Mouse (Mus musculus) kidney, embryonic 14.5 days (tissue): Measurements from ENCODE around the gene Usp28. TPM values are rescaled to one million over a fixed set of nuclear protein-coding genes. Genes with fewer than 3 reads are reported as not detected.
A peak's percentile ranks its signal among the peaks of the same experiment; 100 is the strongest.
"Not testable (repeated sequence)": the region's sequence is repeated elsewhere in the genome, so short reads cannot be mapped to it uniquely, and the experiment has no call there.

Experiments
- ATAC-seq: fragments of 200-750 bp; cut with Nextera tagmentation; 2 replicates; pipeline ENCODE4 v1.8.0; 2017; ENCODE audit warnings: moderate number of reproducible peaks, mild to moderate bottlenecking, moderate TSS enrichment, moderate library complexity; ENCODE audit not compliant: low FRiP score, low TSS enrichment
- H3K27ac ChIP-seq: fragments of 300-500 bp; sonication (generic); 2 replicates; pipeline ENCODE4 v1.5.1; 2014; ENCODE audit warnings: low read depth, mild to moderate bottlenecking, low read length, moderate library complexity, mixed read lengths
- H3K27me3 ChIP-seq: fragments of 300-500 bp; sonication (generic); 2 replicates; pipeline ENCODE4 v1.6.1; 2014; ENCODE audit warnings: mild to moderate bottlenecking, low read length; ENCODE audit not compliant: control insufficient read depth, insufficient read depth
- H3K36me3 ChIP-seq: fragments of 300-500 bp; sonication (generic); 2 replicates; pipeline ENCODE4 v1.6.1; 2014; ENCODE audit warnings: low read length, mixed read lengths; ENCODE audit not compliant: control insufficient read depth, insufficient read depth
- H3K4me1 ChIP-seq: fragments of 300-500 bp; sonication (generic); 2 replicates; pipeline ENCODE4 v1.6.1; 2014; ENCODE audit warnings: low read length, mixed read lengths; ENCODE audit not compliant: control insufficient read depth, insufficient read depth
- H3K4me2 ChIP-seq: fragments of 300-500 bp; sonication (generic); replicated peaks from 2 replicates; pipeline ENCODE4 v1.6.1; 2014; ENCODE audit warnings: low read depth, mild to moderate bottlenecking, low read length
- H3K4me3 ChIP-seq: fragments of 300-500 bp; sonication (generic); 2 replicates; pipeline ENCODE4 v1.5.1; 2014; ENCODE audit warnings: mild to moderate bottlenecking, low read length
- H3K9ac ChIP-seq: fragments of 300-500 bp; sonication (generic); 2 replicates; pipeline ENCODE4 v1.6.1; 2014; ENCODE audit warnings: low read depth, mild to moderate bottlenecking, low read length, moderate library complexity
- H3K9me3 ChIP-seq: fragments of 300-500 bp; sonication (generic); 2 replicates; pipeline ENCODE4 v1.6.1; 2016; ENCODE audit warnings: low read length; ENCODE audit not compliant: control insufficient read depth
- WGBS: fragments of 180-500 bp; shearing (Covaris S2); extraction: QIAGEN DNeasy Blood & Tissue Kit; methylation state at CpG from one replicate; pipeline ENCODE4 v1.1.7; 2014; 5-methylcytosine and 5-hydroxymethylcytosine counted together
- polyA plus RNA-seq: library from polyadenylated mRNA; unstranded; fragments of >200 nt; fragmentation: Nextera tagmentation; extraction: Ambion mirVana; gene quantifications from 2 replicates; pipeline ENCODE4 v1.2.1, GENCODE M21; 2014

The Usp28 gene
- polyA plus RNA-seq, 1 experiment from 2014 or later = 32.4 TPM

DNA sequence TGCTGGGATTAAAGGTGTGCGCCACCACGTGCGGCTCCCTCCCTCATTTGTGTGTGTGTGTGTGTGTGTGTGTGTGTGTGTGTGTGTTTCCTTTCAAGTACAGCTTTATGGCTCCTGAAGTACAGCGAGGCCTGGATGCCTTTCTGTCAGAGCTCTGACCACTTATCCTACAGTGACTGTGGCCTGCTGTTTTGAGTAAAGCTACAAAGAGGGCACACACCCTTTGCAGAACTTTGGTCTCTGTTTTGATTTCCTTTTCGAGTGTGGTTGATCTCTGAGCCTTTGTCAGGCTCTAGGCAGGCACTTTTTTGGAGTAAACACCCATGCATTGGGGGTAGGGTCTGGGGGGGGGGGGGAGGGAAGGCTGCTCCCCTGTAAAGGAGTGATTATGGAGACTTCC is 4.8 kb upstream of the Usp28 start:
- Histone ChIP-seq H3K4me1 (no peaks in the 10 kb centered on the region), H3K27me3 (no peaks in the 10 kb centered on the region), H3K9me3 (no peaks in the 10 kb centered on the region), H3K4me3 (no peak overlapping the region), H3K36me3 (no peaks in the 10 kb centered on the region), H3K4me2 (no peak overlapping the region), H3K27ac (no peak overlapping the region), H3K9ac (no peak overlapping the region)
- ATAC-seq = no peak
- 73% methylated on average over 5 of the region's 5 CpGs for WGBS

DNA sequence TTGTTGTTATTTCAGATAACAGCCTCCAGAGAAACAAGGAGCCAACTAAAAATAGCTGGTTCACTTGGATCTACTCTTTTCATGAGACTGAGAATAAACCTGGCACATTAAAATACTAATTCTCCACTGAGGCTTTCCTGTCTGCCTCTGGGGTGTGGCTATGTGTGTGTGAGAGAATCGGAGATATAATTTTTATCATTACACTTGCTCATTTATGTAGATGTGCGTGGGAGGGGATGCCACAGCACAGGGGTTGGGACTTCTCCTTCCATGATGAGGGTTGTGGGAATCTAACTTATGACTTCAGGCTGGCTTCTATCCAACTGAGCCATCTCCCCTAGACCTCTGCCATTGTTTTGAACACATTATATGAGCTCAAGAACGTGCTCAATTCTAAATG is 4.4 kb upstream of the Usp28 start:
- 76% methylated on average over 3 of the region's 3 CpGs for WGBS
- H3K27ac ChIP-seq = no peak overlapping the region
- H3K27me3 ChIP-seq = no peaks in the 10 kb centered on the region
- H3K36me3 ChIP-seq = no peaks in the 10 kb centered on the region
- H3K4me1 ChIP-seq = no peaks in the 10 kb centered on the region
- H3K9me3 ChIP-seq = no peaks in the 10 kb centered on the region
- H3K4me3 ChIP-seq = no peak overlapping the region
- H3K9ac ChIP-seq = no peak overlapping the region
- H3K4me2 ChIP-seq = no peak overlapping the region
- ATAC-seq = no peak

DNA sequence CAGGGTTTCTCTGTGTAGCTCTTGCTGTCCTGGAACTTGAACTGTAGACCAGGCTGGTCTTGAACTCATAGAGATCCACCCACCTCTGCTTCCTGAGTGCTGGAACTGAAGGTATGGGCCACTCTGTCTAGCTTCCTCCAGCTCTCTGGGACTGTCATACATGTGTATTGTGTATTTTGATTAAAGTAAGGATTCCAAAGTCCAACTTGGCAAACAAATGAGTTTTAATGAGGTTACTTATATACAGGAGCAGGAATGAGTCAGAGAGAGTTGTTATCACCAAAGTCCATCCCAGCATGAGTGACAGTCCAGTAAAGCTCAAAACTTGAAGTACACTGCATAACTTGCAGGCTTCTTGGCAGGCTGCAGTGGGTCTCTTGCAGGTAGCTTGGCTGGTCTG is 3.3 kb upstream of the Usp28 start:
- ATAC-seq = no peak
- Histone ChIP-seq H3K9ac (no peak overlapping the region), H3K27ac (no peak overlapping the region), H3K27me3 (no peaks in the 10 kb centered on the region), H3K4me2 (no peak overlapping the region), H3K4me1 (no peaks in the 10 kb centered on the region), H3K9me3 (no peaks in the 10 kb centered on the region), H3K36me3 (no peaks in the 10 kb centered on the region), H3K4me3 (no peak overlapping the region)

DNA sequence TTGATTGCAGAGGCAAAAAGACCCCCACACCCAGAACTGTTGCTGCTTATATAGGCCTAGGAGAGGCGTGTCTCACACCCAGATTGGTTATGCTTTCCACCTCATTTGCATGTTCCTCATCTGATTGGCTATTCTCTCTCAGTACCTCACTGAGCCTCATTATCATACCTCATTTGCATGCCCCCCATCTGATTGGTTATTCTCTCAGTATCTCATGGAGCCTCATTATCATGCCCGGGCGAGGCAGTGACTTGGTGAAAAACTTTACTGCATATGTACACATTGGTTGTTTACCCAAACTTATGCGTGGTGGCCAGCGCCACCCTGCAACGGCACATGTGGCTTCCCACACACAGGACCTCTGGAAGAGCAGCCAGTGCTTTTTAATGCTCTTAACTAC is 1.4 kb upstream of the Usp28 start:
- not testable (repeated sequence) for H3K9me3 ChIP-seq, H3K27ac ChIP-seq, H3K36me3 ChIP-seq, H3K9ac ChIP-seq, H3K27me3 ChIP-seq, H3K4me1 ChIP-seq, H3K4me2 ChIP-seq, ATAC-seq, H3K4me3 ChIP-seq
- 95% methylated on average over 6 of the region's 6 CpGs for whole genome bisulfite sequencing

DNA sequence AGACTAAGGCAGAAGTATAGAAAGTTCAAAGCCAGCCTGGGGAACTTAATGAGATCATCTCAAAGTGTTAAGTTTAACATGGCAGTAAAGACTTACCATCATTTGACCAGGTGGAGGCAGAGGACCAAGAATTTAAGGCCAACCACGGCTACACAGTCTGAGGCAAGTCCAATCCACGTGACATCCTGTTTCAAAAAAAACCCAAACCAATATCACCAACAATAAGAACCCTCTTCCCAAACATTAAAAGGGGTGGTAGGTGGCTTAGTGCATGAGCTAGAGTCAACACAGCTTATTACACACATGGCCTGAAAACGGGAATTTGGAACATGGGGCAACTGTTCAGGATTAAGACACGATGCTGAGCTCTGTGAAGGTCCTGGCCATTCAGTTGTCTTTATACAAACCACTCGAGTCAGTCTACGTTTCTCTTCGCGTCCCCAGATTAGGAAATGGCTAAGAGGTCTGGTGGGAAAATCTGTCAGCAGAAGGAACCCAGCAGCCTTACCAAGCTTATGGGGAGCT is 793 bp upstream of the Usp28 start:
- H3K36me3 ChIP-seq = no peaks in the 10 kb centered on the region
- H3K27me3 ChIP-seq = no peaks in the 10 kb centered on the region
- H3K9me3 ChIP-seq = no peaks in the 10 kb centered on the region
- 0 out of 2 replicates have a peak, but pooled peaks have one; percentile 1 for ATAC-seq
- WGBS = 30% methylated on average over 8 of the region's 8 CpGs
- peak overlapping the region; percentile 58 for H3K9ac ChIP-seq
- no peaks in the 10 kb centered on the region; the same call in 1 of the 2 replicates for H3K4me1 ChIP-seq
- peak overlapping the region; percentile 68 for H3K4me2 ChIP-seq
- peak overlapping the region; percentile 76 for H3K4me3 ChIP-seq
- H3K27ac ChIP-seq = peak overlapping the region; percentile 77; the same call in 1 of the 2 replicates

DNA sequence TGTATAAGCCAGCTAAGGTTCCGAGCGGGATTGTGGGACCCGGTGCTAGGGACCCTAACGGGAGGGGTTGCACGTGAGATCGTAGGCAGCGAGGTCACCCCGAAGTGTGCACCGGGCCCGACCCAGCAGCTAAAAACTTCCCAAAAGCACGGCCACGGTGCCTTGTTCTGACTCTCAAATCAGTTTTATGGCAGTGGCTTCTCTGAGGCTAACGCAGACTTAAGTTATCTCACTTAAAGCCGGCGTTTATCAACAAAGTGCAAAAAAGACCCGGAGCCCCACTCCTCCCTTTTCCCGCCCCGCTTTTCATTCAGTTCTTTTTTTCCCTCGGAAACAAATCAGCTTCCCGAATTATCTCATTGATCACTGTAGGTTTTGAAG is 523 bp downstream of the Usp28 start:
- H3K27me3 ChIP-seq = no peaks in the 10 kb centered on the region
- peak overlapping the region; percentile 76 for H3K4me3 ChIP-seq
- H3K9ac ChIP-seq = peak overlapping the region; percentile 78
- WGBS = under 1% methylated on average over 20 of the region's 20 CpGs
- no peaks in the 10 kb centered on the region; the same call in 1 of the 2 replicates for H3K4me1 ChIP-seq
- H3K36me3 ChIP-seq = no peaks in the 10 kb centered on the region
- no peaks in the 10 kb centered on the region for H3K9me3 ChIP-seq
- no peak for ATAC-seq
- peak overlapping the region; percentile 64 for H3K4me2 ChIP-seq
- peak overlapping the region; percentile 73; the same call in 1 of the 2 replicates for H3K27ac ChIP-seq

DNA sequence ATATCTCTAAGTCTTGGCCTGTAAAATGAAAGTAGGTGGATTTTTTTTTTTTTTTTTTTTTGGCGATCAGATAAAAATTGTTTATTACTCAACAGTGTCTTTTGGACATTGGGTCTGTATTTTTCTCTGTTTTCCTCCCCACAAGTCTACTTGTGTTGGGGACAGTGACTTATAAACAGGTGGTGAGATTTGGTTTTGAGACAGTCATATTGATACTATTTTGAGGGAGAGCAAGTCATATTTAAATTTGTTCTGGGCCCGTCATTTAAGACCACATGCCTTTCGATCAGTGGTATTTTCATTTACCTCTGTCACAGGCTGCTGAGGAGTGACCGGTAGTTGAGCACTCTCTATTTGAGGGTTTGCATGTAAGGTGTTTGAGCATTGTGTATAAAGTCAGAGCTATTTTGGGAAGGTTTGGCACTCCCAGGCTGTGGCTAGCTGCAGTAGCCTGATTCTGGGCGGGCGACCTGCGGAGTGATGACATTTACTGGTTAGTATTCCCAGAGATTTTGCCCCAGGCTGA is 1.5 kb downstream of the Usp28 start:
- no peaks in the 10 kb centered on the region for H3K9me3 ChIP-seq
- H3K9ac ChIP-seq = no peak overlapping the region
- peak overlapping the region; percentile 64; the same call in 1 of the 2 replicates for H3K4me2 ChIP-seq
- no peaks in the 10 kb centered on the region; the same call in 1 of the 2 replicates for H3K4me1 ChIP-seq
- no peaks in the 10 kb centered on the region for H3K27me3 ChIP-seq
- WGBS = 27% methylated on average over 7 of the region's 7 CpGs
- no peak overlapping the region for H3K27ac ChIP-seq
- no peaks in the 10 kb centered on the region for H3K36me3 ChIP-seq
- ATAC-seq = no peak
- 0 out of 2 replicates have a peak overlapping the region, but pooled peaks have one; percentile 76 for H3K4me3 ChIP-seq

DNA sequence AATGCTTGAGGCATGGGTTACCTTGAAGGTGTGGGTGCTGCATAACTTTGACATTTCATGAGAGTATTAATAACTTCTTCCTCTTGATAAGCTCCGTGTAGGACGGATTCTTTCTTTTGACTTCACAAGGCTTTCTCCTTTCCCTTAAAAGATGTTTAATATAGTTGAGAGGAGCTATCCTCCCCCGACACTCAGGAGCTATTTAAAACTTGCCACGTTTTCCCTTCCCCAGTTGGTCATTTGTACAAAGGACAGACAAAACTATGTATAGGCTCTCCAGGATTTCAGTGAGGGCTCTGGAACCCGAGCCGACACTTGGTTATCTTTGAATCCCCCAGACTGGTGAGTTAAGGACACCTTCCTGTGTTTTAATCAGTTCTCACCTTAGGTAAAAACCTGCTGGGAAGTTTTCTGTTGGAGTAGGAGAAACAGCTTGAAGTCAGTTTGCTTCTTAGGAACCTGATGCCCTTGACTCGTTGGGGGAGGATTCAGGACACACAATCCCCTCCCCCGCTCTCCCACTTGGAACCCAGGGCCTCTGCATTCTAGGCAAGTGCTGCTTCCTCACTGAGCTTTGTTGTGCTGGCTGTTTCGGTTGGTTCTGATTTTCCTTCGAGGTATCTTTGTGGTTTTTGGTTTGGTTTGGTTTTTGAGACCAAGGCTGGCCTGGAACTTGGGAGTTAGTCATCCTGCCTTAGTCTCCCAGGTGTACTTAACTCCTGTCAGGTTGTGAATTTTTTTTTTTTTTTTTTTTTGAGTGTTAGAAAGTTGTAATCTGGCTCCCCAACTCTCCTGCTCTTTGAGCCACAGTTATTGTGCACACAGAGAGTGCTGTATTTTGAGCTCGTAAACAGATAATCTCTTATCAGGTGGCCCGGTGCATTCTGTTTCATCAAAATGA is 2.3 kb downstream of the Usp28 start:
- 21% methylated on average over 12 of the region's 12 CpGs for WGBS
- no peaks in the 10 kb centered on the region; the same call in 1 of the 2 replicates for H3K4me1 ChIP-seq
- H3K4me2 ChIP-seq = peak overlapping the region; percentile 64
- no peaks in the 10 kb centered on the region for H3K27me3 ChIP-seq
- no peaks in the 10 kb centered on the region for H3K36me3 ChIP-seq
- ATAC-seq = no peak
- H3K4me3 ChIP-seq = peak overlapping the region; percentile 3; the same call in 1 of the 2 replicates
- no peak overlapping the region for H3K9ac ChIP-seq
- H3K9me3 ChIP-seq = no peaks in the 10 kb centered on the region
- no peak overlapping the region for H3K27ac ChIP-seq

DNA sequence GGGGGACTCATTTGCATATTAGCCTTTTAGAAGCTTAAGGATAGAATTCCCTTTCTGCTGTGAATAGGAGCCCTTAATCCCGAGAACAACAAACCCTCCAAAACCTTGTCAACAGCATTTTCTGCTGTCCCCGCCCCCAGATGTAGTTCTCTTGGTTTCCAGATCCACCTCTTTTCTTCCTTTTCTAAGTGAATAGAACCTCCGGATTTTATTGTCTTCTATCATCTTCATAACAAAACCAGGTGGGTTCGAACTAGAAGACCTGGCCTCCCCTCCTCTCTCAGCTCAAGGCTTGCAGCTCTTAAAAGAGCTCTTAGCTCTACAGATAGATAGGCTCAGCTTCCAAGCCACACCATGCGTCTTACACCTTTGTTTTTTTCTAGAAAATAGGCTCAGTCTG is 6.5 kb downstream of the Usp28 start:
- H3K27ac ChIP-seq = no peak overlapping the region
- no peak overlapping the region for H3K9ac ChIP-seq
- no peak overlapping the region for H3K4me2 ChIP-seq
- H3K4me3 ChIP-seq = no peak overlapping the region
- no peaks in the 10 kb centered on the region; the same call in 1 of the 2 replicates for H3K4me1 ChIP-seq
- no peaks in the 10 kb centered on the region for H3K27me3 ChIP-seq
- H3K36me3 ChIP-seq = no peaks in the 10 kb centered on the region; the same call in 1 of the 2 replicates
- 76% methylated on average over 5 of the region's 5 CpGs for WGBS
- no peaks in the 10 kb centered on the region for H3K9me3 ChIP-seq
- ATAC-seq = no peak
